8 mouse cellular contexts compared by ENCODE assay signal in the genomic region with DNA sequence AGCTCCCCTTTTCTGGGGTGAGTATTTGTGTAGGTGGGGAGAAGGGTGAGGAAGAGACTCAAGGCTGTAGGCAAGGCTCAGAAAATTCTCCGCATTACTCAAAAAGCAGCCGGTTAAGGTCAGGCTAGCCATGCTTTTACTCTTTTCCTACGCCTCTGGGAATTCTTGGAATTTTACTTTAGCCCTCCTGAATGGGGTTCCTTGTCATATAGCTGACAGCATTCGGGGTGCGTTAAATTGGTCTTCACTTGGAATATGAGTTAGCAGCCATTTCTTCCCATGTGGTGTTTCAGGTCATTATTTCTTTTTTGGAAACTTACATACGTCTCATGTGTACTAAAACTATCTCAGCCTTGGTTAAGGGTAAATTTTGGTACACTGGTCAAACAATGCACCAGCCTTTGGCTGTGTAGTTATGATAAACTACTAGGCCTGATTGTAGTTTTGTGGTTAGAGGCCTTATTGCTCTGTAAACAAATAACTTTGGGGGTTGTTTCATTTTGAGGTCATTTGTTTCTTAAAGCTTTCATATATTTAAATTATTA. TPM values are rescaled to one million over a fixed set of nuclear protein-coding genes. Genes with fewer than 3 reads are reported as not detected.
DNase-seq lines count a peak whose midpoint lies in the region; ATAC-seq and TF ChIP-seq lines count a peak whose summit lies in the region.

No protein-coding gene starts in this region.

- H3K4me3 ChIP-seq in liver, embryonic 11.5 days (ENCODE audit: low read depth, low read length) = peak overlapping the region; percentile 91
- peak overlapping the region; percentile 72 for H3K4me3 ChIP-seq in stomach, postnatal 0 days (ENCODE audit: low read depth, low read length)

- no peaks in the 10 kb centered on the region for H3K36me3 ChIP-seq in liver, embryonic 11.5 days (ENCODE audit: control insufficient read depth, insufficient read depth, low read length)
- no peaks in the 10 kb centered on the region for H3K36me3 ChIP-seq in stomach, postnatal 0 days (ENCODE audit: control insufficient read depth, insufficient read depth, low read length)

- TF ChIP-seq CTCF in stomach, postnatal 0 days (IDR thresholded peaks at IDR 0.05; ENCODE audit: low read depth) = no peak

- H3K27me3 ChIP-seq in liver, embryonic 11.5 days (replicated peaks; ENCODE audit: control insufficient read depth, insufficient read depth, low read length) = peaks cover 6% of the 10 kb centered on the region
- H3K27me3 ChIP-seq in stomach, postnatal 0 days (ENCODE audit: control insufficient read depth, insufficient read depth, low read length) = no peaks in the 10 kb centered on the region

- peak overlapping the region; percentile 92 for H3K9ac ChIP-seq in liver, embryonic 11.5 days (ENCODE audit: low read depth, low read length)
- peak overlapping the region; percentile 78 for H3K9ac ChIP-seq in stomach, postnatal 0 days (ENCODE audit: low read length)

- ATAC-seq in liver, embryonic 11.5 days (replicated peaks; ENCODE audit: low FRiP score) = no peak
- no peak for ATAC-seq in stomach, postnatal 0 days (ENCODE audit: low FRiP score, low TSS enrichment)

- DNase-seq in adrenal gland, adult 2 months = peak; percentile 5
- DNase-seq in adrenal gland, postnatal 36 days = no peak
- DNase-seq in thymus, postnatal 25 days = peak; percentile 1
- DNase-seq in thymus, postnatal 36 days = no peak
- no peak for DNase-seq in liver, embryonic 11.5 days (ENCODE audit: low spot score)
- no peak for DNase-seq in stomach, postnatal 0 days (ENCODE audit: low spot score)
- no peak for DNase-seq in left cerebral cortex, adult 9 months (ENCODE audit: low spot score in 2 of 2)
- DNase-seq in adrenal gland, adult 8-10 months = no peak

- H3K27ac ChIP-seq in liver, embryonic 11.5 days (ENCODE audit: low read depth, low read length) = peak overlapping the region; percentile 80; the same call in 1 of the 2 replicates
- H3K27ac ChIP-seq in stomach, postnatal 0 days (replicated peaks) = no peak overlapping the region

- WGBS in liver, embryonic 11.5 days = 4% methylated on average over 6 of the region's 6 CpGs
- 13% methylated on average over 6 of the region's 6 CpGs for WGBS in stomach, postnatal 0 days

- H3K9me3 ChIP-seq in liver, embryonic 11.5 days (ENCODE audit: control insufficient read depth, low read length) = no peaks in the 10 kb centered on the region
- H3K9me3 ChIP-seq in stomach, postnatal 0 days (ENCODE audit: control insufficient read depth, low read length) = no peaks in the 10 kb centered on the region

- TF ChIP-seq EP300 in stomach, postnatal 0 days (optimal IDR thresholded peaks at IDR 0.05) = no peak

- peak overlapping the region; percentile 91 for H3K4me2 ChIP-seq in liver, embryonic 11.5 days
- H3K4me2 ChIP-seq in stomach, postnatal 0 days (replicated peaks; ENCODE audit: low read depth) = peak overlapping the region; percentile 94

- peaks cover 11% of the 10 kb centered on the region for H3K4me1 ChIP-seq in liver, embryonic 11.5 days (replicated peaks; ENCODE audit: control insufficient read depth, insufficient read depth, low read length)
- no peaks in the 10 kb centered on the region for H3K4me1 ChIP-seq in stomach, postnatal 0 days (replicated peaks; ENCODE audit: control insufficient read depth, insufficient read depth)

RNA-seq across cellular contexts. Expression of a gene that starts 1.1 kb away (rescaled TPM):
- 10 to 100 TPM; 27.8 to 34.1 TPM for total RNA-seq in adrenal gland, adult 2 months (2021)
- polyA plus RNA-seq in adrenal gland, adult 2 months (2012; rRNA removed) = 0.61 and 1.1 TPM in 2 replicates
- 10 to 100 TPM; 31.7 to 33.3 TPM for total RNA-seq in adrenal gland, postnatal 36 days (2021)
- 78.1 and 79.0 TPM in 2 replicates for polyA plus RNA-seq in liver, embryonic 11.5 days (2014; fragmentation: Nextera tagmentation; extraction: Ambion mirVana)
- 24.5 and 28.1 TPM in 2 replicates for polyA plus RNA-seq in stomach, postnatal 0 days (2015; fragmentation: Nextera tagmentation; extraction: Ambion mirVana)
- 10 to 100 TPM; 20.4 to 24.7 (median 21.1) TPM for total RNA-seq in adrenal gland, adult 8-10 months (2022)

Comparison
In these comparisons a context has a peak if more than half of its experiments do, and no peak if none do; other contexts are left out.
1. DNase-seq: peak in adrenal gland, adult 2 months (single experiment) and thymus, postnatal 25 days (single experiment); none in adrenal gland, postnatal 36 days (0 of 2), thymus, postnatal 36 days (0 of 2), liver, embryonic 11.5 days (single experiment), stomach, postnatal 0 days (single experiment), left cerebral cortex, adult 9 months (0 of 2) and adrenal gland, adult 8-10 months (single experiment).